ENCODE assay signal across 25 mouse cellular contexts in the genomic region with DNA sequence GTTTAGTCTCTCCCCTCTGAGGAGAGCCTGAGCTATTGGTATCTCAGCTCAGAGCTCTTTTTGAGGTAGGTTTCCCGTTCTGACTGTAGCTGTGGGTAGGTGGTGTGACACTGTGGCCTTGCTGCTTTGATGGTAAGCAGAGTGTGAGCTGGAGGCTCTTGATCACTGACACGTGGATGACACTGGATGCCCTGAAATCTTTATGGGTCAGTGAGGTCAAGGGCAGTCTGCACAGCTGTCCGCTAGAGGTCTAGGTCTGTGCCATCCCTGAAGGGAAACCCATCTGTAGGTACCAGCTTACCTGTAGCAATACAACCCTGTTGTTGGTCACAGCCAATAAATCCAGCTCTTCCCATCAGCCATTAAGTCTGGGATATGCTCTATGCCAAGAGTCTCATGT. TPM values are rescaled to one million over a fixed set of nuclear protein-coding genes. Genes with fewer than 3 reads are reported as not detected.
DNase-seq lines count a peak whose midpoint lies in the region; ATAC-seq lines count a peak whose summit lies in the region.
"Had no signal": no experiment of that assay in that cellular context is flagged by ENCODE, and none has a peak within 500 bp of the region (broad histone marks: within the 10 kb centered on the region; RNA-seq: fewer than 3 reads in every experiment).

No protein-coding gene starts in this region.

- no peaks in the 10 kb centered on the region for H3K27me3 ChIP-seq in hindbrain, embryonic 14.5 days (ENCODE audit: control insufficient read depth, insufficient read depth, low read length)
- H3K27me3 ChIP-seq in hindbrain, embryonic 12.5 days: no peaks in the 10 kb centered on the region
- no peaks in the 10 kb centered on the region for H3K27me3 ChIP-seq in hindbrain, embryonic 16.5 days (replicated peaks; ENCODE audit: control insufficient read depth, insufficient read depth, low read length)
- no peaks in the 10 kb centered on the region for H3K27me3 ChIP-seq in liver, embryonic 12.5 days (replicated peaks)
- H3K27me3 ChIP-seq: embryonic facial prominence, embryonic 15.5 days; heart, embryonic 12.5 days; hindbrain, embryonic 15.5 days; limb, embryonic 12.5 days had no signal

- H3K27ac ChIP-seq in hindbrain, embryonic 14.5 days: 0 out of 2 replicates have a peak overlapping the region, but pooled peaks have one; percentile 43
- H3K27ac ChIP-seq in hindbrain, embryonic 12.5 days: no peak overlapping the region
- no peak overlapping the region for H3K27ac ChIP-seq in hindbrain, embryonic 16.5 days (ENCODE audit: low read depth, low read length)
- H3K27ac ChIP-seq in liver, embryonic 12.5 days: 0 out of 2 replicates have a peak overlapping the region, but pooled peaks have one; percentile 36
- H3K27ac ChIP-seq: embryonic facial prominence, embryonic 15.5 days; hindbrain, embryonic 15.5 days; limb, embryonic 12.5 days had no signal

- WGBS in hindbrain, embryonic 14.5 days: 74% methylated on average over 3 of the region's 3 CpGs
- 63% methylated on average over 3 of the region's 3 CpGs for WGBS in hindbrain, embryonic 12.5 days
- WGBS in hindbrain, embryonic 16.5 days: 63% methylated on average over 3 of the region's 3 CpGs
- WGBS in liver, embryonic 12.5 days (ENCODE audit: insufficient replicate concordance): 62% methylated on average over 3 of the region's 3 CpGs

- no peaks in the 10 kb centered on the region for H3K9me3 ChIP-seq in hindbrain, embryonic 14.5 days (ENCODE audit: control insufficient read depth, low read length)
- no peaks in the 10 kb centered on the region for H3K9me3 ChIP-seq in hindbrain, embryonic 12.5 days (replicated peaks)
- no peaks in the 10 kb centered on the region for H3K9me3 ChIP-seq in hindbrain, embryonic 16.5 days (ENCODE audit: control insufficient read depth, low read length)
- no peaks in the 10 kb centered on the region for H3K9me3 ChIP-seq in liver, embryonic 12.5 days (replicated peaks)
- H3K9me3 ChIP-seq: embryonic facial prominence, embryonic 15.5 days; heart, embryonic 12.5 days; hindbrain, embryonic 15.5 days; limb, embryonic 12.5 days had no signal

- no peak overlapping the region for H3K9ac ChIP-seq in hindbrain, embryonic 14.5 days
- H3K9ac ChIP-seq in hindbrain, embryonic 12.5 days: no peak overlapping the region
- no peak overlapping the region; the same call in 1 of the 2 replicates for H3K9ac ChIP-seq in hindbrain, embryonic 16.5 days (ENCODE audit: low read depth, low read length)
- no peak overlapping the region for H3K9ac ChIP-seq in liver, embryonic 12.5 days
- H3K9ac ChIP-seq: embryonic facial prominence, embryonic 15.5 days; heart, embryonic 12.5 days; hindbrain, embryonic 15.5 days; limb, embryonic 12.5 days; lung, embryonic 14.5 days had no signal

- no peak for DNase-seq in hindbrain, embryonic 14.5 days (ENCODE audit: low spot score)
- peak; percentile 13 to 40 for DNase-seq in natural killer cell, adult 2 months (ENCODE audit: low spot score in 2 of 2)
- DNase-seq in gastrocnemius, postnatal 10 days: no peak
- DNase-seq: adrenal gland, postnatal 36 days; cerebellum, adult 9-10 months; gastrocnemius, postnatal 25 days; heart, adult 18-20 months; heart, postnatal 10 days; kidney, adult 8-10 months; kidney, postnatal 10 days; layer of hippocampus, postnatal 36 days; lung, embryonic 14.5 days; lung, postnatal 4 days had no signal

- 0 out of 2 replicates have a peak, but pooled peaks cover 3% of the 10 kb centered on the region for H3K4me1 ChIP-seq in hindbrain, embryonic 14.5 days (replicated peaks; ENCODE audit: control insufficient read depth, insufficient read depth, low read length)
- H3K4me1 ChIP-seq in hindbrain, embryonic 12.5 days: peaks cover 4% of the 10 kb centered on the region
- H3K4me1 ChIP-seq in hindbrain, embryonic 16.5 days (ENCODE audit: control insufficient read depth, insufficient read depth, low read depth, low read length): 0 out of 2 replicates have a peak, but pooled peaks cover 5% of the 10 kb centered on the region
- H3K4me1 ChIP-seq in liver, embryonic 12.5 days: 0 out of 2 replicates have a peak, but pooled peaks cover 3% of the 10 kb centered on the region
- H3K4me1 ChIP-seq: embryonic facial prominence, embryonic 15.5 days; heart, embryonic 12.5 days; limb, embryonic 12.5 days had no signal

- H3K4me3 ChIP-seq in hindbrain, embryonic 14.5 days (replicated peaks; ENCODE audit: low read length): no peak overlapping the region
- H3K4me3 ChIP-seq in hindbrain, embryonic 12.5 days: no peak overlapping the region
- no peak overlapping the region for H3K4me3 ChIP-seq in hindbrain, embryonic 16.5 days (ENCODE audit: low read length)
- no peak overlapping the region for H3K4me3 ChIP-seq in liver, embryonic 12.5 days
- H3K4me3 ChIP-seq: embryonic facial prominence, embryonic 15.5 days; heart, embryonic 12.5 days; hindbrain, embryonic 15.5 days; limb, embryonic 12.5 days; myocyte had no signal

- ATAC-seq in hindbrain, embryonic 14.5 days (ENCODE audit: low FRiP score): no peak
- ATAC-seq in hindbrain, embryonic 12.5 days (ENCODE audit: low FRiP score): no peak
- ATAC-seq in hindbrain, embryonic 16.5 days: 0 out of 2 replicates have a peak, but pooled peaks have one; percentile 10
- ATAC-seq in liver, embryonic 12.5 days: no peak
- no peak for ATAC-seq in megakaryocyte, adult 5-6 weeks (ENCODE audit: poor library complexity, severe bottlenecking)
- ATAC-seq: CD4-positive, CD25-positive, alpha-beta regulatory T cell, adult 4 months; forebrain, embryonic 16.5 days; midbrain, embryonic 16.5 days had no signal

- H3K36me3 ChIP-seq in hindbrain, embryonic 14.5 days (replicated peaks; ENCODE audit: control insufficient read depth, insufficient read depth): peaks cover 18% of the 10 kb centered on the region
- peaks cover 18% of the 10 kb centered on the region; the same call in 1 of the 2 replicates for H3K36me3 ChIP-seq in hindbrain, embryonic 12.5 days
- peaks cover 6% of the 10 kb centered on the region for H3K36me3 ChIP-seq in hindbrain, embryonic 16.5 days (ENCODE audit: control insufficient read depth, insufficient read depth, low read length)
- peaks cover 59% of the 10 kb centered on the region for H3K36me3 ChIP-seq in liver, embryonic 12.5 days

- H3K4me2 ChIP-seq in hindbrain, embryonic 14.5 days (replicated peaks): no peak overlapping the region
- no peak overlapping the region for H3K4me2 ChIP-seq in hindbrain, embryonic 12.5 days (replicated peaks)
- H3K4me2 ChIP-seq in hindbrain, embryonic 16.5 days (ENCODE audit: low read length): no peak overlapping the region
- H3K4me2 ChIP-seq in liver, embryonic 12.5 days: no peak overlapping the region
- H3K4me2 ChIP-seq: embryonic facial prominence, embryonic 15.5 days; heart, embryonic 12.5 days; hindbrain, embryonic 15.5 days; limb, embryonic 12.5 days; lung, embryonic 14.5 days had no signal

RNA-seq across cellular contexts. Expression of a gene that starts 10.7 kb away (rescaled TPM):
- 27.5 and 29.2 TPM in 2 replicates for polyA plus RNA-seq in hindbrain, embryonic 14.5 days (2014; fragmentation: Nextera tagmentation; extraction: Ambion mirVana)
- polyA plus RNA-seq in hindbrain, embryonic 12.5 days (2016; fragmentation: Nextera tagmentation; extraction: Ambion mirVana): 40.3 and 46.3 TPM in 2 replicates
- 28.6 and 32.1 TPM in 2 replicates for polyA plus RNA-seq in hindbrain, embryonic 16.5 days (2015; fragmentation: Nextera tagmentation; extraction: Ambion mirVana)
- polyA plus RNA-seq in liver, embryonic 12.5 days (2016; fragmentation: Nextera tagmentation; extraction: Ambion mirVana): 53.8 and 55.4 TPM in 2 replicates
- 10 to 100 TPM; 24.2 to 28.6 TPM for total RNA-seq in gastrocnemius, postnatal 10 days (2021)
- total RNA-seq in megakaryocyte, adult 5-6 weeks (2015): 28.8 and 32.0 TPM in 2 replicates
- 7.6 and 9.1 TPM in 2 replicates for total RNA-seq in megakaryocyte, adult 5-6 weeks (2017)

RNA-seq across cellular contexts. Expression of a gene that starts 36.4 kb away (rescaled TPM):
- 17.6 and 18.8 TPM in 2 replicates for polyA plus RNA-seq in hindbrain, embryonic 14.5 days (2014; fragmentation: Nextera tagmentation; extraction: Ambion mirVana)
- 26.7 and 31.5 TPM in 2 replicates for polyA plus RNA-seq in hindbrain, embryonic 12.5 days (2016; fragmentation: Nextera tagmentation; extraction: Ambion mirVana)
- polyA plus RNA-seq in hindbrain, embryonic 16.5 days (2015; fragmentation: Nextera tagmentation; extraction: Ambion mirVana): 22.7 and 23.0 TPM in 2 replicates
- polyA plus RNA-seq in liver, embryonic 12.5 days (2016; fragmentation: Nextera tagmentation; extraction: Ambion mirVana): 17.9 and 19.2 TPM in 2 replicates
- total RNA-seq in gastrocnemius, postnatal 10 days (2021): 1 to 10 TPM; 5.2 to 7.2 TPM
- total RNA-seq in megakaryocyte, adult 5-6 weeks (2015): 17.1 and 21.2 TPM in 2 replicates
- total RNA-seq in megakaryocyte, adult 5-6 weeks (2017): 13.5 and 19.5 TPM in 2 replicates

RNA-seq across cellular contexts. Expression of a gene that starts 50.0 kb away (rescaled TPM):
- 558 and 621 TPM in 2 replicates for polyA plus RNA-seq in hindbrain, embryonic 14.5 days (2014; fragmentation: Nextera tagmentation; extraction: Ambion mirVana)
- 614 and 629 TPM in 2 replicates for polyA plus RNA-seq in hindbrain, embryonic 12.5 days (2016; fragmentation: Nextera tagmentation; extraction: Ambion mirVana)
- 315 and 319 TPM in 2 replicates for polyA plus RNA-seq in hindbrain, embryonic 16.5 days (2015; fragmentation: Nextera tagmentation; extraction: Ambion mirVana)
- polyA plus RNA-seq in liver, embryonic 12.5 days (2016; fragmentation: Nextera tagmentation; extraction: Ambion mirVana): 751 and 752 TPM in 2 replicates
- total RNA-seq in gastrocnemius, postnatal 10 days (2021): 100 to 1,000 TPM; 322 to 387 TPM
- 1,498 and 1,642 TPM in 2 replicates for total RNA-seq in megakaryocyte, adult 5-6 weeks (2015)
- total RNA-seq in megakaryocyte, adult 5-6 weeks (2017): 2,690 and 2,962 TPM in 2 replicates

Comparison
In these comparisons a context has a peak if more than half of its experiments do, and no peak if none do; other contexts are left out.
1. H3K27ac ChIP-seq: peak in hindbrain, embryonic 14.5 days (single experiment) and liver, embryonic 12.5 days (single experiment); none in hindbrain, embryonic 12.5 days (single experiment) and hindbrain, embryonic 16.5 days (single experiment).
2. DNase-seq: peak in natural killer cell, adult 2 months (2 of 2); none in hindbrain, embryonic 14.5 days (single experiment) and gastrocnemius, postnatal 10 days (single experiment).